Mouse (Mus musculus) stomach, embryonic 16.5 days (tissue): ENCODE measurements around the gene Irgq. TPM values are rescaled to one million over a fixed set of nuclear protein-coding genes. Genes with fewer than 3 reads are reported as not detected.
"Not testable (repeated sequence)": the region's sequence is repeated elsewhere in the genome, so short reads cannot be mapped to it uniquely, and the experiment has no call there.

Experiments used
- ATAC-seq: fragments of 200-750 bp; cut with Nextera tagmentation; 2 replicates; pipeline ENCODE4 v1.8.0; 2017; ENCODE audit warnings: moderate number of reproducible peaks, moderate TSS enrichment; ENCODE audit not compliant: insufficient read depth, low FRiP score
- H3K27ac ChIP-seq: fragments of 300-500 bp; sonication (generic); 2 replicates; pipeline ENCODE4 v1.5.1; 2014; ENCODE audit warnings: low read length
- H3K27me3 ChIP-seq: fragments of 300-500 bp; sonication (generic); 2 replicates; pipeline ENCODE4 v1.6.1; 2014; ENCODE audit warnings: low read length, control low read depth, mixed read lengths; ENCODE audit not compliant: control insufficient read depth, insufficient read depth
- H3K36me3 ChIP-seq: fragments of 300-500 bp; sonication (generic); 2 replicates; pipeline ENCODE4 v1.6.1; 2014; ENCODE audit warnings: low read length; ENCODE audit not compliant: control insufficient read depth, insufficient read depth
- H3K4me1 ChIP-seq: fragments of 300-500 bp; sonication (generic); 2 replicates; pipeline ENCODE4 v1.6.1; 2014; ENCODE audit warnings: low read length, control low read depth, mixed read lengths; ENCODE audit not compliant: control insufficient read depth, insufficient read depth
- H3K4me2 ChIP-seq: fragments of 300-500 bp; sonication (generic); 2 replicates; pipeline ENCODE4 v1.6.1; 2014; ENCODE audit warnings: low read depth, low read length, mixed read lengths
- H3K4me3 ChIP-seq: fragments of 300-500 bp; sonication (generic); replicated peaks from 2 replicates; pipeline ENCODE4 v1.5.1; 2014; ENCODE audit warnings: mild to moderate bottlenecking, low read length
- H3K9ac ChIP-seq: fragments of 300-500 bp; sonication (generic); 2 replicates; pipeline ENCODE4 v1.6.1; 2014; ENCODE audit warnings: low read length
- H3K9me3 ChIP-seq: fragments of 300-500 bp; sonication (generic); replicated peaks from 2 replicates; pipeline ENCODE4 v1.6.1; 2016; ENCODE audit warnings: low read length, control low read depth; ENCODE audit not compliant: control insufficient read depth
- WGBS: fragments of 180-500 bp; shearing (Covaris S2); extraction: QIAGEN DNeasy Blood & Tissue Kit; methylation state at CpG from one replicate; pipeline ENCODE4 v1.1.7; 2014; 5-methylcytosine and 5-hydroxymethylcytosine counted together
- polyA plus RNA-seq: library from polyadenylated mRNA; unstranded; fragments of >200 nt; fragmentation: Nextera tagmentation; extraction: Ambion mirVana; gene quantifications from 2 replicates; pipeline ENCODE4 v1.2.1, GENCODE M21; 2015

Gene Irgq
- polyA plus RNA-seq, 1 experiment from 2014 or later, result 5.6 TPM

GRCm38 (mm10) chr7:24506838-24507725 lies 23.4 kb upstream of the Irgq start, which contains the start of gene Zfp428:
TSS of gene Zfp428 (plus strand) at chr7:24507006.
- Histone ChIP-seq H3K9me3 (no peaks in the 10 kb centered on the region), H3K36me3 (no peaks in the 10 kb centered on the region)

GRCm38 (mm10) chr7:24507726-24508114 lies 22.8 kb upstream of the Irgq start:
- under 1% methylated on average over 20 of the region's 20 CpGs for WGBS
- 0 out of 2 replicates have a peak, but pooled peaks cover 2% of the 10 kb centered on the region for H3K27me3 ChIP-seq
- H3K9ac ChIP-seq, result peak overlapping the region; percentile 99
- H3K4me1 ChIP-seq, result peaks cover 22% of the 10 kb centered on the region
- H3K4me3 ChIP-seq, result peak overlapping the region; percentile 81
- H3K27ac ChIP-seq, result peak overlapping the region; percentile 99
- no peak for ATAC-seq
- peak overlapping the region; percentile 91 for H3K4me2 ChIP-seq
- H3K9me3 ChIP-seq, result no peaks in the 10 kb centered on the region
- H3K36me3 ChIP-seq, result no peaks in the 10 kb centered on the region

More at GRCm38 (mm10) chr7:24506838-24507725, 23.4 kb upstream of the Irgq start, which contains the start of gene Zfp428:
- Histone ChIP-seq H3K9ac (peak within 1 kb of the TSS; percentile 99), H3K27me3 (0 out of 2 replicates have a peak, but pooled peaks cover 2% of the 10 kb centered on the region), H3K27ac (peak within 1 kb of the TSS; percentile 99), H3K4me2 (peak within 1 kb of the TSS; percentile 91), H3K4me3 (peak within 1 kb of the TSS; percentile 81), H3K4me1 (peaks cover 22% of the 10 kb centered on the region)
- ATAC-seq, result peak; percentile 88
- under 1% methylated on average over 84 of the region's 84 CpGs for WGBS

GRCm38 (mm10) chr7:24512355-24512754 lies 18.1 kb upstream of the Irgq start, which contains the start of gene AC161166.1:
TSS of gene AC161166.1 (minus strand) at chr7:24512455.
- Histone ChIP-seq H3K9me3 (no peaks in the 10 kb centered on the region), H3K36me3 (no peaks in the 10 kb centered on the region), H3K27ac (no peak within 1 kb of the TSS), H3K9ac (no peak within 1 kb of the TSS), H3K4me2 (no peak within 1 kb of the TSS), H3K4me1 (peaks cover 6% of the 10 kb centered on the region; the same call in 1 of the 2 replicates), H3K27me3 (no peaks in the 10 kb centered on the region), H3K4me3 (no peak within 1 kb of the TSS)
- no peak for ATAC-seq
- WGBS, result 91% methylated on average over 7 of the region's 7 CpGs

GRCm38 (mm10) chr7:24516319-24516718 lies 14.2 kb upstream of the Irgq start:
- not testable (repeated sequence) for H3K4me1 ChIP-seq, H3K4me3 ChIP-seq, H3K27ac ChIP-seq, H3K9me3 ChIP-seq, H3K27me3 ChIP-seq, ATAC-seq, H3K9ac ChIP-seq, H3K4me2 ChIP-seq, H3K36me3 ChIP-seq
- 62% methylated on average over 8 of the region's 8 CpGs for WGBS

- no peaks in the 10 kb centered on the region for H3K9me3 ChIP-seq
- no peak overlapping the region for H3K27ac ChIP-seq
- H3K4me3 ChIP-seq, result no peak overlapping the region
- H3K27me3 ChIP-seq, result no peaks in the 10 kb centered on the region
- ATAC-seq, result no peak
- H3K36me3 ChIP-seq, result no peaks in the 10 kb centered on the region
- no peak overlapping the region for H3K4me2 ChIP-seq
- WGBS, result 46% methylated on average over 5 of the region's 5 CpGs
- H3K9ac ChIP-seq, result no peak overlapping the region
- no peaks in the 10 kb centered on the region; the same call in 1 of the 2 replicates for H3K4me1 ChIP-seq
Observed at GRCm38 (mm10) chr7:24517077-24517476, 13.4 kb upstream of the Irgq start.

- Histone ChIP-seq H3K27ac (no peak overlapping the region), H3K36me3 (no peaks in the 10 kb centered on the region), H3K9ac (no peak overlapping the region), H3K4me3 (no peak overlapping the region), H3K9me3 (no peaks in the 10 kb centered on the region), H3K4me1 (no peaks in the 10 kb centered on the region; the same call in 1 of the 2 replicates), H3K27me3 (no peaks in the 10 kb centered on the region), H3K4me2 (no peak overlapping the region)
- WGBS, result 47% methylated on average over 6 of the region's 6 CpGs
- ATAC-seq, result no peak
Observed at GRCm38 (mm10) chr7:24517654-24518053, 12.8 kb upstream of the Irgq start.

GRCm38 (mm10) chr7:24519130-24519529 lies 11.4 kb upstream of the Irgq start:
- Histone ChIP-seq H3K36me3 (no peaks in the 10 kb centered on the region), H3K27me3 (no peaks in the 10 kb centered on the region), H3K4me2 (no peak overlapping the region), H3K9ac (no peak overlapping the region), H3K9me3 (no peaks in the 10 kb centered on the region), H3K27ac (no peak overlapping the region), H3K4me3 (no peak overlapping the region), H3K4me1 (no peaks in the 10 kb centered on the region; the same call in 1 of the 2 replicates)
- no peak for ATAC-seq
- WGBS, result 63% methylated on average over 3 of the region's 3 CpGs

GRCm38 (mm10) chr7:24520054-24520453 lies 10.4 kb upstream of the Irgq start:
- not testable (repeated sequence) for H3K36me3 ChIP-seq, ATAC-seq

GRCm38 (mm10) chr7:24522805-24523204 lies 7.7 kb upstream of the Irgq start:
- Histone ChIP-seq H3K36me3 (no peaks in the 10 kb centered on the region), H3K9ac (no peak overlapping the region), H3K4me3 (no peak overlapping the region), H3K4me2 (no peak overlapping the region), H3K4me1 (no peaks in the 10 kb centered on the region), H3K9me3 (no peaks in the 10 kb centered on the region), H3K27me3 (no peaks in the 10 kb centered on the region), H3K27ac (no peak overlapping the region)
- no peak for ATAC-seq
- 50% methylated on average over 5 of the region's 5 CpGs for WGBS

More at GRCm38 (mm10) chr7:24520054-24520453, 10.4 kb upstream of the Irgq start:
- H3K4me2 ChIP-seq, H3K9ac ChIP-seq, H3K4me3 ChIP-seq, H3K9me3 ChIP-seq, H3K27ac ChIP-seq, H3K27me3 ChIP-seq, H3K4me1 ChIP-seq: not testable (repeated sequence)
- WGBS, result 85% methylated on average over 9 of the region's 10 CpGs
